Mouse (Mus musculus) liver, embryonic 13.5 days (tissue): ENCODE measurements around the gene Avpi1. TPM values are rescaled to one million over a fixed set of nuclear protein-coding genes. Genes with fewer than 3 reads are reported as not detected.

ENCODE experiments used
- ATAC-seq: fragments of 200-750 bp; cut with Nextera tagmentation; 2 replicates; pipeline ENCODE4 v1.8.0; 2017; ENCODE audit warnings: low read depth, mild to moderate bottlenecking, moderate number of reproducible peaks, moderate library complexity
- DNase-seq: peaks from one replicate; pipeline ENCODE4 v3.0.0; 2022
- H3K27ac ChIP-seq: fragments of 300-500 bp; sonication (generic); 2 replicates; pipeline ENCODE4 v1.5.1; 2015; ENCODE audit warnings: moderate library complexity, mild to moderate bottlenecking, inconsistent platforms
- H3K27me3 ChIP-seq: fragments of 300-500 bp; sonication (generic); 2 replicates; pipeline ENCODE4 v1.6.1; 2015; ENCODE audit warnings: mild to moderate bottlenecking, inconsistent platforms
- H3K36me3 ChIP-seq: fragments of 300-500 bp; sonication (generic); 2 replicates; pipeline ENCODE4 v1.6.1; 2015; ENCODE audit warnings: mild to moderate bottlenecking, inconsistent platforms
- H3K4me1 ChIP-seq: fragments of 300-500 bp; sonication (generic); replicated peaks from 2 replicates; pipeline ENCODE4 v1.6.1; 2015; ENCODE audit warnings: inconsistent platforms
- H3K4me2 ChIP-seq: fragments of 300-500 bp; sonication (generic); 2 replicates; pipeline ENCODE4 v1.6.1; 2015; ENCODE audit warnings: inconsistent platforms, mild to moderate bottlenecking, moderate library complexity
- H3K4me3 ChIP-seq: fragments of 300-500 bp; sonication (generic); replicated peaks from 2 replicates; pipeline ENCODE4 v1.5.1; 2015; ENCODE audit warnings: mild to moderate bottlenecking, inconsistent platforms
- H3K9ac ChIP-seq: fragments of 300-500 bp; sonication (generic); 2 replicates; pipeline ENCODE4 v1.6.1; 2015; ENCODE audit warnings: mild to moderate bottlenecking, inconsistent platforms
- H3K9me3 ChIP-seq: fragments of 300-500 bp; sonication (generic); replicated peaks from 2 replicates; pipeline ENCODE4 v1.6.1; 2016; ENCODE audit warnings: inconsistent platforms
- WGBS: fragments of 180-500 bp; shearing (Covaris S2); methylation state at CpG from one replicate; pipeline ENCODE4 v1.1.7; 2015; ENCODE audit not compliant: insufficient replicate concordance; 5-methylcytosine and 5-hydroxymethylcytosine counted together
- polyA plus RNA-seq: library from polyadenylated mRNA; unstranded; fragments of >200 nt; fragmentation: Nextera tagmentation; extraction: Ambion mirVana; gene quantifications from 2 replicates; pipeline ENCODE4 v1.2.1, GENCODE M21; 2015

The Avpi1 gene
- polyA plus RNA-seq: 15.6 and 15.8 TPM in 2 replicates

DNA sequence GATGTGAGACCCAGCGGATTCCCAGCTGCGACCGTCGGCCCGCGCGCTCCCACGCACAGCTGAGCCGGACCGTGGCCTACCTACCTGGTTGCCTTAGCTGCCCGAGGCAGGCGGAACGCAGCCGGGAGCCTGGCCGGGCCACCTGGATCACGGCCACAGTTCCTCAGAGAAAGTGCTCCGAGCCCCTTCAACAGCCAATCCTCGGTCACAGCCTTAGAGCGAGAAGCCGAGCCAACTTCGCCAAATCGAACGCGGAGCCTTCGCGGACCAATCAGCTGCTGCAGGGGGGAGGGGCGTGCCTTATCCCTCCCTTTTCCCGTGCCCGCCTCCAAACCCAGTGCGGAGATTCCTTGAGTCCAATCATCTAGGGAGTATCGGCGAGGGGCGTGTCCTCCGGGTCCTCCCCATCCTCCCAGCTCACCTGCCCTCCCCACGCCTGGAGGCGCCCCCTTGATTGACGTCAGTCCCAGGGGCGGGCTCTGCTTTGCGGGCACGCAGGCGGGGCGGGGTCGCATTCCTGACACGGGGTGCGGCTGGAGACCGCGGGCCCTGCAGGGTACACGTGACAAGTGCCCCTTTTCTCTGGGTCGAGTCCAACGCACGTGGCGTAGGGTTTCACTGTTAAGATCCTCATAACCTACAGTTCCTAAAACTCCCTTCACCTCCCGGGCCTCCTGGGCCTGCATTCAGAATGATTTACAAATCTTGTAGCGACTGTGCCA lies at the start of gene Avpi1:
Gene Avpi1, minus strand, starts transcription at position 273 of the 722 bp plus-strand sequence.
- DNase-seq: peak; percentile 96
- Histone ChIP-seq H3K9me3 (no peaks in the 10 kb centered on the region), H3K4me3 (peak within 1 kb of the TSS; percentile 75), H3K4me1 (peaks cover 49% of the 10 kb centered on the region), H3K36me3 (0 out of 2 replicates have a peak, but pooled peaks cover 3% of the 10 kb centered on the region), H3K27me3 (no peaks in the 10 kb centered on the region), H3K9ac (peak within 1 kb of the TSS; percentile 86), H3K27ac (peak within 1 kb of the TSS; percentile 75), H3K4me2 (peak within 1 kb of the TSS; percentile 100)
- WGBS: under 1% methylated on average over 54 of the region's 54 CpGs
- ATAC-seq: peak; percentile 96

DNA sequence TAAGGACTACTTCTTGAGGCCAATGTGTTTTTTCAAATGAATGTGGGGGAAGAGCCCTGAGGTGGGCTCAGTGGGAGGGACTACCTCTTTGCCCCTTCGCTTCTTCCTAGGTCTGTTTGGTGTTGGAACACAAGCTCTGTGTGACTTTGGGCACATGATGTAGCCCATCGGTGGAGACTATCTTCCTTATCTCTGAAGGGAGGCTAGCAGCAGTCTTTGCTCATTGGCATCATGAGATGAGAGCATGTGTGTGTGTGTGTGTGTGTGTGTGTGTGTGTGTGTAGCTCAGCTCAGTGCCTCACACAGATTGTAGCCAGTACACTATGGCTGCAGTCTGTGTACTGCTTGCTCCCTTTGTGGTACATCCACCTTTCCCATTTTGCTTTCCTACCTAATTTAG lies 48.6 kb upstream of the Avpi1 start:
- DNase-seq (no peak), ATAC-seq (peak; percentile 46)
- Histone ChIP-seq H3K9ac (peak overlapping the region; percentile 38; the same call in 1 of the 2 replicates), H3K27me3 (no peaks in the 10 kb centered on the region), H3K4me1 (peaks cover 30% of the 10 kb centered on the region), H3K4me3 (no peak overlapping the region), H3K27ac (peak overlapping the region; percentile 51), H3K36me3 (peaks cover 36% of the 10 kb centered on the region), H3K4me2 (peak overlapping the region; percentile 38), H3K9me3 (no peaks in the 10 kb centered on the region)
- WGBS: 28% methylated on average over 2 of the region's 2 CpGs

DNA sequence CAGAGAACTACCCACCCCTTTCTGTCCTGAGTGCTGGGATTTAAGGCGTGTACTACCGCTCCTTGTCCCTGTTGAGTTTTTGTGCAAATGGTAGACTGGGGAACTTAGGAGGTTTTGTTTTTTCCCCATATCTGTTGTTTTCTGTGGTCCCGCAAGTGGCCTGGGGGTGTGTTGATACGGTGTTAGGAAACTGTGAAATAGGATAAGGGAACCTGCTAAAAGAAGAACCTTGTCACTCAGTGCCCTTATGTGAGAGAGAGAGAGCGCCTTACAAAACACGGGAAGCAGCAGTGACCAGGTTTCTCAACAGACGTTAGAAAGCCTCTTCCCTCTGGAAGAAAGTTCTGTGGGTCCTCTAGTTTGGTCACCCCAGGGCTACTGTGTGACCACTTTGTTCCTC lies 48.0 kb upstream of the Avpi1 start:
- peak overlapping the region; percentile 38 for H3K4me2 ChIP-seq
- no peaks in the 10 kb centered on the region for H3K9me3 ChIP-seq
- peaks cover 32% of the 10 kb centered on the region for H3K36me3 ChIP-seq
- peak overlapping the region; percentile 51 for H3K27ac ChIP-seq
- ATAC-seq (peak; percentile 76), DNase-seq (peak; percentile 48)
- 21% methylated on average over 7 of the region's 7 CpGs for WGBS
- H3K4me3 ChIP-seq: no peak overlapping the region
- H3K4me1 ChIP-seq: peaks cover 36% of the 10 kb centered on the region
- no peaks in the 10 kb centered on the region for H3K27me3 ChIP-seq
- H3K9ac ChIP-seq: peak overlapping the region; percentile 38

DNA sequence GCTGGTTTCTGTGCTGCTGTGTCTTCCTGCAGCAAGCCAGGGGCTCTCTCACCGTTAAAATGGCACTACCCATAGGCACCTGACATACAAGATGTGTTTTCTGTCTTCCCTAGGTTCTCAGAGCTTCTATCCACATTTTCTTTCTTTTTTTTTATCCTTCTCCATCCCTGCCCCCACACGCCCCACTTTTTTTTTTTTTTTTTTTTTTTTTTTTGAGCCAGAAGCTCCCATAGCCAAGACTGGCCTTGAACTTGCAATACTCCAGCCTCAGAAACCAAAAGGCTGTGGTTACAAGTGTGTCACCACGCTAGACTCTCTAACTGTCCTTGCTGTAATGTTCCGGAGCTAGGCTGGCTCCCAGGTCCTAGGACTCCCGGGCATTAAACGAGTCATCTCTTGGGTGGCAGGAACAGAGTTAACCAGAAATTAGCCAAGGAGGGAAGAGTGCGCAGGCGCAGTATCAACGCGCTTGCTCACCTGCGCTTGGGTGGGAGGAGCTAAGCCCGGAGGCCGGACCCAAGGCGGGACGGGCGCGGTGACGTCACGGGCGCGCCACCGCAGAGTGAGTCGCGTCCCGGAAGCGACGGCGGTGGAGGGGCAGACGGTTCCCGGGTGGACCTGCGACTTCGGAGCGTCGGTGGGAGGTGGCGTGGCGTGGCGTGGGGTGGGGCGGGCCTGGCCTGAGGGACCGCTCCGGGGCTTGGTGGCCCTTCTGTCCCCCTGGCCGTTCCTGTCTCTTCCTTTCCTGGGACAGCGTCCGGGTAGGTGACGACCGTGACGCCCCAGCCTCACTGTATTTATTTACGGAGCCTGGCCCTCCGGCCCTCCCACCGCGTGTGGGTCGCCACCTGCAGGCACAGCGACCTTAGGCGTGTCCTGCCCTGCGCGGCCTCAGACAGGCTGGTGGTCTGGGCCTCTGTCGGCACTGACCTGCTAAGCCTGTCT lies 41.4 kb upstream of the Avpi1 start:
- ATAC-seq: peak; percentile 91
- Histone ChIP-seq H3K27ac (peak overlapping the region; percentile 73), H3K9me3 (no peaks in the 10 kb centered on the region), H3K4me3 (peak overlapping the region; percentile 94), H3K4me1 (peaks cover 51% of the 10 kb centered on the region), H3K36me3 (no peaks in the 10 kb centered on the region), H3K4me2 (peak overlapping the region; percentile 88), H3K27me3 (peaks cover 26% of the 10 kb centered on the region), H3K9ac (peak overlapping the region; percentile 93)
- DNase-seq: peak; percentile 95
- 1% methylated on average over 55 of the region's 56 CpGs for WGBS

DNA sequence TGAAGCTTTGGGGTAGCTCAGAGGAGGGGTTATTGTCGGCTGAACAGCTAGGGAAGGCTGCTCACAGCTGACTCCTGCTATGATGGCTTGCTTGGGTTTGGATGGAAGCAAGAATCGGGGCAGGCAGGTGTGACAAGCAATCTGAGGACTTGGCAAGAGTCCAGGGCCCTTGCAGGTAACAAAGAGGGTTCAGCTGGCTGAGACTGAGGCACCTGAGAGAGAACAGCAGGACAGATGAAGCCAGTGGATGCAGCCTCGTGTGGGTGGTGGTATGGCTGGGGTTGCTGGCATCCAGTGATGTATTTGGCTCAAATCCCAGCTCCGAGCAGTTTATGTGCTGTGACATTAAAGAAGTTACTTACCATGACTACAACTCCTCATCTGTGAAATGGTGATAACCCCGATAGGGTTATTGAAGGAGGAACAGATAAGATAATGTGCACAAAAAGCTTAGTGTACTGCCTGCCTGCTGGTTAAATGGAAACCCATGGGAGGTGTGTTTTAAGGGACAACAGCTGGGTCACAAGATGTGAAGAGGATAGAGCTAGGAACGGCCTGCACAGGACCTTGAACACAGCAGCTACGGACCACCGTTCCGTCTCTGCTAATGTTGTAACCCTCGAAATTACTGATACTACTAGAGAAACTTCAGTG lies 40.6 kb upstream of the Avpi1 start:
- 40% methylated on average over 10 of the region's 10 CpGs for WGBS
- Histone ChIP-seq H3K4me2 (peak overlapping the region; percentile 88), H3K9me3 (no peaks in the 10 kb centered on the region), H3K9ac (peak overlapping the region; percentile 93), H3K36me3 (no peaks in the 10 kb centered on the region), H3K4me1 (peaks cover 52% of the 10 kb centered on the region), H3K27ac (peak overlapping the region; percentile 64), H3K4me3 (peak overlapping the region; percentile 94), H3K27me3 (peaks cover 32% of the 10 kb centered on the region)
- DNase-seq (peak; percentile 35), ATAC-seq (peak; percentile 33)

DNA sequence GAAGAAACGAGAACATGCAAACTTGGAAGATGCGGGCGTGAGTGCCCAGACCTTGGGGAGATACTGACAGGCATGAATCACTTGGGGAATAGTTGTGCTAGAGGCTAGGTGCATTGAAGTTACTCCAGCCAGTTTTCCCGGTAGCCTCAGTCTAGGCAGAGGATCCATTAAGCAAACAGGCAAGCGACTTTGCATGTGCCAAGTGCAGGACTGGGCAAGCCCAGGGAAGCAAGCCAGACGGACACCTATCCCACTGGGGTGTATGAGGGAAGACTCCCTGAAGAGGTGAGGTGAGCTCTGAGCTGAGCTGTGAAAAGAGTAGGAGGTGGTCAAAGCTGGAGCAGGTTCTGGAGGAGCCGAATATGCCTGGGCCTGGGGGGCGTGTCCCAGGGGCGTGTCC lies 38.6 kb upstream of the Avpi1 start:
- Histone ChIP-seq H3K27me3 (peaks cover 39% of the 10 kb centered on the region), H3K4me1 (peaks cover 49% of the 10 kb centered on the region), H3K4me2 (no peak overlapping the region), H3K36me3 (no peaks in the 10 kb centered on the region), H3K4me3 (no peak overlapping the region), H3K9me3 (no peaks in the 10 kb centered on the region), H3K27ac (no peak overlapping the region), H3K9ac (no peak overlapping the region)
- DNase-seq (no peak), ATAC-seq (no peak)
- 65% methylated on average over 9 of the region's 9 CpGs for whole genome bisulfite sequencing

DNA sequence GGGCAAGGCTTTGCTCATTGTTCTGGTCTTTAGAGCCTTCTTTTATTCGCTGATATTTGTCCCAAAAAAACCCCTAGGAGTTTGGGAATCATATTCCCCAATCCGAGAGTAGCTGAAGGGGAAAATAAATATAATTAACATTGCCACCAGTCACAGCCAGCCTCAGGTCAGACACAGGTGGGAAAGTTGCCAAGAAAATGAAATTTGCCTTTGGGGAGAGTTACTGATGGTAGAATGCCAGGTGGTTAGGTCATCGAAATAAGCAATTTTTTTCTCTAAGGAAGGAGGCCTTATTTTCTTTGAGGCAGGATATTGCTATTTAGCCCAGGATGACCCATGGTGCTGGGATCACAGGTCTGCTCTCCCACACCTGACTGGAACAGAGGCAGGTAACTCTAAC lies 37.9 kb upstream of the Avpi1 start:
- no peaks in the 10 kb centered on the region for H3K9me3 ChIP-seq
- H3K36me3 ChIP-seq: no peaks in the 10 kb centered on the region
- WGBS: 41% methylated on average over 3 of the region's 3 CpGs
- no peak overlapping the region for H3K4me2 ChIP-seq
- ATAC-seq: no peak
- H3K4me1 ChIP-seq: peaks cover 42% of the 10 kb centered on the region
- DNase-seq: no peak
- peaks cover 39% of the 10 kb centered on the region for H3K27me3 ChIP-seq
- H3K27ac ChIP-seq: no peak overlapping the region
- H3K4me3 ChIP-seq: no peak overlapping the region
- no peak overlapping the region for H3K9ac ChIP-seq

DNA sequence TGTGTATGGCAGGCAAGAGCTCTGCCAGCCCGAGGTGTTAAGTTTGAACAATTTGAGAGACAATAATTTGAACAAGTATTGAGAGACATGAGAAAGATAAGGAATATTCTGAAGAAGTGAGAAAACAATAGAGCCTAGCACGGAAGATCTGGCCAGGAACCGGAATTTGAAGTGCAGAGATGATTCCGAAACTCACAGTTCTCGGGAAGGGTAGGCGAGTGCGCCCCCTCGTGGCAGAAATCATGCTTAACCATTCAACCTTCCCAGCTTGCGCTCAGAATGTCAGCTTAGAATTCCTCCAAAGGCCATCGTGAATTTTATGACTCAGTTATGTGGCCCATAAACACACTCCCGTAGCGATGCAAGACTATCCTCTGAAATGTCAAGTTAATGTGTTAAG lies 37.3 kb upstream of the Avpi1 start:
- Histone ChIP-seq H3K4me3 (peak overlapping the region; percentile 30), H3K4me1 (peaks cover 35% of the 10 kb centered on the region), H3K27ac (no peak overlapping the region), H3K36me3 (no peaks in the 10 kb centered on the region), H3K9me3 (no peaks in the 10 kb centered on the region), H3K27me3 (peaks cover 39% of the 10 kb centered on the region), H3K9ac (peak overlapping the region; percentile 45; the same call in 1 of the 2 replicates), H3K4me2 (peak overlapping the region; percentile 55)
- ATAC-seq (no peak), DNase-seq (peak; percentile 60)
- 3% methylated on average over 12 of the region's 12 CpGs for WGBS

DNA sequence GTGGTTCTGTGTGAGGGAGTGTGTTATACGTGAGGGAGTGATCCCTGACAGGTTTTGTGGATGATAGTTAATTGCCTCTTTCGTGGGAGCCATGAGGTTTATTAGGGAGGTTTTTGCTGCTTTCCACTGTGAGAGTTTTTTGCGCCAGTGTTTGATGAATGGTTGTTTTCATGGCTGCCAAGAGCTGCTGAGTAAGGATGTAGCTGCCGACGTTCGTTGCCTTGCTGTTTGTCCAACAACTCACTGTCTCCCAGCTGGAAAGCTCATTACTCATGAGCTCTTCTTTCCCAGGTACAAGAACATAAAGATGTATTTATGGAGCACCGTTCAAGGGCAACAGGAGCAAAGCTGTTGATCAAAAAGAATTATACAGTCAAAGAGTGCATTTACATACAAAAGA lies 35.3 kb upstream of the Avpi1 start:
- no peaks in the 10 kb centered on the region for H3K9me3 ChIP-seq
- H3K36me3 ChIP-seq: no peaks in the 10 kb centered on the region
- 57% methylated on average over 7 of the region's 7 CpGs for WGBS
- no peak overlapping the region for H3K27ac ChIP-seq
- H3K9ac ChIP-seq: no peak overlapping the region
- peaks cover 24% of the 10 kb centered on the region for H3K4me1 ChIP-seq
- peaks cover 37% of the 10 kb centered on the region for H3K27me3 ChIP-seq
- ATAC-seq: no peak
- no peak overlapping the region for H3K4me2 ChIP-seq
- H3K4me3 ChIP-seq: no peak overlapping the region
- no peak for DNase-seq

DNA sequence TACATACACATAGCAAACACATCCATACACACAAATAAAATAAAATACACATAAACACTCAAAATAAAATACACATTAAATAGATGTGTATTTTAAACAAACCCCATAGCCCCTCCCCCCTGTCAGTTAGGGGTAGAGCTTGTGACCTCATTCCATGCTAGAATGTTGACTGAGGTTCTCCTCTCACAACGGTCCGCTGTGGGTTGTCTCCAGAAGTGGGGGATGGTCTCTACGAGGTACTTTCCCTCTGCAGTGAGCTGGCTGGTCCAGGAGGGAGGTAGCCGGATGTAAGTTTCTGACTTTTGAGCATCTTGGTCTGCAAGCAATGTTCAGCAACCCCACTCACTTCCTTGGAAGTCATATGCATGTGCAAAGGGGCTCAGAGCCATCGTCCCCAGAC lies 34.9 kb upstream of the Avpi1 start, which contains the start of gene Zfyve27:
Gene Zfyve27, plus strand, starts transcription at position 188 of the 400 bp plus-strand sequence.
- H3K9ac ChIP-seq: no peak within 1 kb of the TSS
- ATAC-seq (no peak), DNase-seq (no peak)
- H3K27ac ChIP-seq: no peak within 1 kb of the TSS
- peaks cover 24% of the 10 kb centered on the region for H3K4me1 ChIP-seq
- H3K4me2 ChIP-seq: no peak within 1 kb of the TSS
- peaks cover 33% of the 10 kb centered on the region for H3K27me3 ChIP-seq
- WGBS: 50% methylated on average over 5 of the region's 5 CpGs
- no peaks in the 10 kb centered on the region for H3K9me3 ChIP-seq
- no peak within 1 kb of the TSS for H3K4me3 ChIP-seq
- H3K36me3 ChIP-seq: no peaks in the 10 kb centered on the region
